Mouse (Mus musculus) cerebellum, adult 9-10 months (tissue): ENCODE results near the gene Adgra1.
A peak's percentile ranks its signal among the peaks of the same experiment; 100 is the strongest.

Source experiments
- DNase-seq: peaks from one replicate; pipeline ENCODE4 v3.0.0; 2022

Adgra1 gene

GRCm38 (mm10) chr7:139834036-139834435, at the start of gene Adgra1:
TSS of gene Adgra1 (plus strand) at chr7:139834174.
- peak; percentile 71 for DNase-seq

- no peak for DNase-seq
Observed at GRCm38 (mm10) chr7:139787382-139787781, 46.6 kb upstream of the Adgra1 start.

GRCm38 (mm10) chr7:139788927-139789326, 45.0 kb upstream of the Adgra1 start:
- no peak for DNase-seq

- DNase-seq = no peak
Observed at GRCm38 (mm10) chr7:139789718-139790117, 44.3 kb upstream of the Adgra1 start.

- peak; percentile 5 for DNase-seq
Observed at GRCm38 (mm10) chr7:139791601-139792000, 42.4 kb upstream of the Adgra1 start.

GRCm38 (mm10) chr7:139795004-139795605, 38.9 kb upstream of the Adgra1 start:
- no peak for DNase-seq

GRCm38 (mm10) chr7:139797186-139798109, 36.5 kb upstream of the Adgra1 start:
- no peak for DNase-seq

- DNase-seq = no peak
Observed at GRCm38 (mm10) chr7:139806175-139806601, 27.8 kb upstream of the Adgra1 start.

GRCm38 (mm10) chr7:139810036-139810435, 23.9 kb upstream of the Adgra1 start:
- no peak for DNase-seq

GRCm38 (mm10) chr7:139811706-139812105, 22.3 kb upstream of the Adgra1 start:
- DNase-seq = no peak

- no peak for DNase-seq
Observed at GRCm38 (mm10) chr7:139813577-139814207, 20.3 kb upstream of the Adgra1 start.

GRCm38 (mm10) chr7:139822301-139823010, 11.5 kb upstream of the Adgra1 start:
- no peak for DNase-seq

- no peak for DNase-seq
Observed at GRCm38 (mm10) chr7:139827687-139828086, 6.3 kb upstream of the Adgra1 start.

GRCm38 (mm10) chr7:139833532-139833931, 442 bp upstream of the Adgra1 start:
- DNase-seq = peak; percentile 27

GRCm38 (mm10) chr7:139835140-139836131, 1.5 kb downstream of the Adgra1 start:
- DNase-seq = peak; percentile 30

- DNase-seq = no peak
Observed at GRCm38 (mm10) chr7:139840443-139841168, 6.6 kb downstream of the Adgra1 start.

GRCm38 (mm10) chr7:139842397-139842796, 8.4 kb downstream of the Adgra1 start:
- no peak for DNase-seq

GRCm38 (mm10) chr7:139843140-139843539, 9.2 kb downstream of the Adgra1 start:
- DNase-seq = no peak

GRCm38 (mm10) chr7:139843776-139844175, 9.8 kb downstream of the Adgra1 start:
- DNase-seq = no peak

GRCm38 (mm10) chr7:139845101-139845500, 11.1 kb downstream of the Adgra1 start:
- DNase-seq = no peak

GRCm38 (mm10) chr7:139850152-139850551, 16.2 kb downstream of the Adgra1 start:
- no peak for DNase-seq
